Mouse (Mus musculus): ENCODE data around the gene 1700020A23Rik. TPM values are rescaled to one million over a fixed set of nuclear protein-coding genes. Genes with fewer than 3 reads are reported as not detected.

Gene 1700020A23Rik
- polyA plus RNA-seq, 1 experiment: not detected

DNA sequence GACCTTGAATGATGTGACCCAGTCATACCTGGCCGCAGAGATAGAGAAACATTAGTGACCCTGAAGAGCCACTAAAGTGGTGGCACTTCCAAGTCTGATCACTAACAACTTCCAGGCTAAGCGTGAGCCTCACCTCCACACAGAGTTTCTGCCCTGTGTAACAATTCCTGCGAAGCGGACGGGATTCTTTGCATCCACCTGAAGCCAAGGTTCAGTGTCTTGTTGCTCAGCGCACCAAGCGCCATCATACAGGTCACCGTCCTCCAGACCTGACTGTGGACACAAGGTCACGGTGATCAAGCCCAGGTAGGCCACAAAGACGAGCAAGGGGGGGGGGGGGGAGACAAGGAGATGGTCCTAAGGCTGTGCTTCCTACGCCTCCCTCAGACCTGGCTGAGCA, 9.4 kb upstream of the 1700020A23Rik start:
- Histone ChIP-seq H3K27me3 (ENCODE audit: control insufficient read depth, insufficient read depth, low read length) (peaks cover 18% of the 10 kb centered on the region), H3K4me1 (ENCODE audit: control insufficient read depth, insufficient read depth, insufficient read length, low read length) (no peaks in the 10 kb centered on the region), H3K27ac (ENCODE audit: insufficient read depth, low read depth, low read length) (no peak overlapping the region), H3K36me3 (ENCODE audit: control insufficient read depth, insufficient read depth, low read length) (no peaks in the 10 kb centered on the region), H3K4me3 (ENCODE audit: low read depth, low read length) (no peak overlapping the region)
- 88% methylated on average over 11 of the region's 11 CpGs for WGBS
- TF ChIP-seq CTCF (IDR thresholded peaks at IDR 0.05; ENCODE audit: extremely low read depth, insufficient read length, insufficient replicate concordance, low read depth, low read length) (no peak), POLR2A (IDR thresholded peaks at IDR 0.05; ENCODE audit: low read depth, low read length) (no peak)

DNA sequence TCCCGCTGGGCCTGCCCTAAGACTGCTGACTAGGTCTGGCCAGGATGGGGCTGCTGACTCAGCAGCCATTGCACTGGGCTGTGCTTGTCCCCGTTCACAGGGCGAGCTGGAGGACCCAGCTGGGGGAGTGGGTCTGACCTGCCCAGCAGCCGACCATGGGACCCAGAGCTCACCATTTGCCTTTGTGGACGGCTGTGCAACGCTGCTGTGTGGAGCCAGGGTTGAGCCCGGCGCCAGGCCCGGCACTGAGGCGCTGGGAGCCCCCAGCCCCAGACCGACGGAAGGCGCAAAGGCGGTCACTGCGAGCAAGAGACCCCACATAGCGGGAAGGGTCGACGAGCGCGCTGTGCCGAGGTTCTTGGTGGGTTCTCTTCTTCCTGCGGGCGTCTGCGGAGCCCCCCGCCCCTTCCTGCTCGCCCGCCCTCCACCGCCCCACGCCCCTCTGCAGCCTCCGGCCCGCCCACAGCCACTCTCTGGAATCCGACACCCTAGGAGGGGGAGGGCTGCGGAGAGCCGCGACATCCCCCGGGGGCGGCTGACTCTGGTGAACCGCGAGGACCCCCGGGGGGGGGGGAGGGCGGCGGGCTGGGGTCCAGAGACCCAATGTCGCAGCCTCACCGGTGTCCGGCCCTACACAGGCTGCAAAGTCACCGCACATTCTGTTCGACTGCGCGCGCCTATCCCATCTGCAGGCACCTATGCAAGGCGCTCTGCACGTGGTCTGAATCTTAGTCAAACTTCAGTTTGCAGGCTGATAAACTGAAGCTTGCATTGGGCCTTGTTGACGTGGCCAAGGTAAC, 7.7 kb upstream of the 1700020A23Rik start, which contains the start of gene Cpxm1:
TSS of gene Cpxm1 (minus strand) at position 389 of the 800 bp plus-strand sequence.
- Histone ChIP-seq H3K36me3 (ENCODE audit: control insufficient read depth, insufficient read depth, low read length) (no peaks in the 10 kb centered on the region), H3K4me3 (ENCODE audit: low read depth, low read length) (peak within 1 kb of the TSS; percentile 11), H3K4me1 (ENCODE audit: control insufficient read depth, insufficient read depth, insufficient read length, low read length) (no peaks in the 10 kb centered on the region), H3K27ac (ENCODE audit: insufficient read depth, low read depth, low read length) (no peak within 1 kb of the TSS), H3K27me3 (ENCODE audit: control insufficient read depth, insufficient read depth, low read length) (peaks cover 18% of the 10 kb centered on the region)
- WGBS: 4% methylated on average over 47 of the region's 53 CpGs
- no peak for TF ChIP-seq POLR2A (IDR thresholded peaks at IDR 0.05; ENCODE audit: low read depth, low read length)
- TF ChIP-seq CTCF (IDR thresholded peaks at IDR 0.05; ENCODE audit: extremely low read depth, insufficient read length, insufficient replicate concordance, low read depth, low read length): no peak

DNA sequence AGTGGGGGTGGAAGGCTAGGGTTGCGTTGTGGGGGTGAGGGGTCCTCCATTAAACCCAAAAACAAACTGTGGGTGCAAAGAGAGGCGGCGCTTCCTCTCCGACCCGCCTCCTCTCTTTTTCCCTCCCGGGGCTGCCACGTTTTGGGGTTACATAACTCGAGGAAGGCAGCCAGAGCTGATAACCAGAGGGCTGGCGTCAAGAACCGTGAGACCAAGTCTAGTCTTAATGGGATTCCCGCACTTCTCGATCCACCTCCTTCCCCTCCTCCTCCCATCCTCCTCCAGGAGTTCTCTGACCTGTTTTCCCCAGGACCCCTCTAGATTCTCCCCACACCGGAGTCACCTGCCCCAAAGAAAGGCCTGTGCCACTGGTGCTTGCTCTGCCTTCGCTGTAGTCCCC, 7.0 kb upstream of the 1700020A23Rik start:
- Histone ChIP-seq H3K36me3 (ENCODE audit: control insufficient read depth, insufficient read depth, low read length) (no peaks in the 10 kb centered on the region), H3K27ac (ENCODE audit: insufficient read depth, low read depth, low read length) (no peak overlapping the region), H3K4me1 (ENCODE audit: control insufficient read depth, insufficient read depth, insufficient read length, low read length) (no peaks in the 10 kb centered on the region), H3K27me3 (ENCODE audit: control insufficient read depth, insufficient read depth, low read length) (peaks cover 18% of the 10 kb centered on the region), H3K4me3 (ENCODE audit: low read depth, low read length) (no peak overlapping the region)
- WGBS: 19% methylated on average over 14 of the region's 14 CpGs
- TF ChIP-seq CTCF (IDR thresholded peaks at IDR 0.05; ENCODE audit: extremely low read depth, insufficient read length, insufficient replicate concordance, low read depth, low read length): no peak
- no peak for TF ChIP-seq POLR2A (IDR thresholded peaks at IDR 0.05; ENCODE audit: low read depth, low read length)

DNA sequence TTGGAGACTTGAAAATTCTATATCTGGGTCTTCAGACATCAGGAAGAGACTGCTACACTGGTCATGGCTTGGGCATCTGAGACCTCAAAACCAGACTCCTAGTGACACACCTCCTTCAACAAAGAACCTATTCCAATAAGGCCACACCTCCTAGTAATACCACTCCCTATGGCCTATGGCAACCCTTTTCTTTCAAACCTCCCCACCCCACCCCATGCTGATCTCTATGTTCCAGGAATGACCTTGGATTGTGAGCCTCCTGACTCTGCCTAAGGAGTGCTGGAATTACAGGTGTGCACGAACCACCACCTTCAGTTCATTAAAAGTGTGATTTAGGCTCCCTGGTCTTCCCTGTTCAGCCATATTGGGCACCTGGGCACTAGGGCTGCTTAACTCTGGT, 5.0 kb upstream of the 1700020A23Rik start:
- Histone ChIP-seq H3K27me3 (ENCODE audit: control insufficient read depth, insufficient read depth, low read length) (peaks cover 18% of the 10 kb centered on the region), H3K36me3 (ENCODE audit: control insufficient read depth, insufficient read depth, low read length) (no peaks in the 10 kb centered on the region), H3K4me3 (ENCODE audit: low read depth, low read length) (no peak overlapping the region), H3K27ac (ENCODE audit: insufficient read depth, low read depth, low read length) (no peak overlapping the region), H3K4me1 (ENCODE audit: control insufficient read depth, insufficient read depth, insufficient read length, low read length) (no peaks in the 10 kb centered on the region)
- no peak for TF ChIP-seq POLR2A (IDR thresholded peaks at IDR 0.05; ENCODE audit: low read depth, low read length)
- TF ChIP-seq CTCF (IDR thresholded peaks at IDR 0.05; ENCODE audit: extremely low read depth, insufficient read length, insufficient replicate concordance, low read depth, low read length): no peak
- WGBS: 89% methylated on average over 1 of the region's 1 CpGs

DNA sequence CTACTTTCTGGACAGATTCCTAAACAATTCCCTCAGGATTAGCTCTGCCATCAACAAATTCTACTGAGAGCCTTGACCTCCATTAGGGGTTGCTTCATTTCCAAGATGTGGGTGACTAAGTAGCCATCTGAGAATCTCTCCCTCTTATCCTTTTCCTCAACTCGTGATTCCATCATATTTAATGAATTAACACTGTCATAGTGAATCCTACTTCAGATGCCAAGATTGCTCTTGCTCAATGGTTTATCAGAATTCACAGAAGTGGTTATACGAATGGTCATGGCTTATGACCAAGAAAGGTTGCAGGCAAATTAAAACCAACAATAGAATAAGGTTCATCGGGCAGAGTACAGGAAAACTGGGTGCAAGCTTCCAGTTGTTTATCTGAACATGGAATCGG, 3.2 kb upstream of the 1700020A23Rik start:
- H3K27me3 ChIP-seq (ENCODE audit: control insufficient read depth, insufficient read depth, low read length): peaks cover 13% of the 10 kb centered on the region

DNA sequence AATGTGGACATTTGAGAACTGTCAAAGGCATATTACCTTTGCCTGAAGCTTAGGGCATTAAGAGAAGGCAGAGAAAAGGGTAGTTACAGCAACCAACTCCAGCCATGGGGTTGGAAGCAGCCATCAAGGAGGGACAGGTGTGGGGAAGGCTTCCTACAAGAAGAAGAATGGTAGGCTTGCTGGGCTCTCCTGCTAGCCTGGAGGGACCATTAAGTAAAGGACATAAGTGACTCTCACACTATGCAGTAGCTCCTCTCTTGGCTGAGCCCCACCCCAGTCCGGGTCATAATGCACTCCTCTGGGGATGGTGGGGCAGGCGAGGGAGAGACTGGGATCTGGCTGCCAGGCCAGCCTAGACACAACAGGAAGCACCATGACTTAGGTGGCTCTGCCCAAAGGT, 1.1 kb downstream of the 1700020A23Rik start, which contains the start of gene Tmem239:
TSS of gene Tmem239 (plus strand) at position 301 of the 400 bp plus-strand sequence.
- no peaks in the 10 kb centered on the region for H3K4me1 ChIP-seq (ENCODE audit: control insufficient read depth, insufficient read depth, insufficient read length, low read length)
- H3K27ac ChIP-seq (ENCODE audit: insufficient read depth, low read depth, low read length): no peak within 1 kb of the TSS
- no peaks in the 10 kb centered on the region for H3K36me3 ChIP-seq (ENCODE audit: control insufficient read depth, insufficient read depth, low read length)
- 59% methylated on average over 2 of the region's 2 CpGs for WGBS
- H3K27me3 ChIP-seq (ENCODE audit: control insufficient read depth, insufficient read depth, low read length): no peaks in the 10 kb centered on the region
- H3K4me3 ChIP-seq (ENCODE audit: low read depth, low read length): no peak within 1 kb of the TSS
- TF ChIP-seq POLR2A (IDR thresholded peaks at IDR 0.05; ENCODE audit: low read depth, low read length) (no peak), CTCF (IDR thresholded peaks at IDR 0.05; ENCODE audit: extremely low read depth, insufficient read length, insufficient replicate concordance, low read depth, low read length) (no peak)

More for the DNA sequence above, 3.2 kb upstream of the 1700020A23Rik start:
- Histone ChIP-seq H3K4me1 (ENCODE audit: control insufficient read depth, insufficient read depth, insufficient read length, low read length) (no peaks in the 10 kb centered on the region), H3K27ac (ENCODE audit: insufficient read depth, low read depth, low read length) (no peak overlapping the region), H3K4me3 (ENCODE audit: low read depth, low read length) (no peak overlapping the region), H3K36me3 (ENCODE audit: control insufficient read depth, insufficient read depth, low read length) (no peaks in the 10 kb centered on the region)
- 68% methylated on average over 4 of the region's 4 CpGs for WGBS
- TF ChIP-seq POLR2A (IDR thresholded peaks at IDR 0.05; ENCODE audit: low read depth, low read length) (no peak), CTCF (IDR thresholded peaks at IDR 0.05; ENCODE audit: extremely low read depth, insufficient read length, insufficient replicate concordance, low read depth, low read length) (no peak)

DNA sequence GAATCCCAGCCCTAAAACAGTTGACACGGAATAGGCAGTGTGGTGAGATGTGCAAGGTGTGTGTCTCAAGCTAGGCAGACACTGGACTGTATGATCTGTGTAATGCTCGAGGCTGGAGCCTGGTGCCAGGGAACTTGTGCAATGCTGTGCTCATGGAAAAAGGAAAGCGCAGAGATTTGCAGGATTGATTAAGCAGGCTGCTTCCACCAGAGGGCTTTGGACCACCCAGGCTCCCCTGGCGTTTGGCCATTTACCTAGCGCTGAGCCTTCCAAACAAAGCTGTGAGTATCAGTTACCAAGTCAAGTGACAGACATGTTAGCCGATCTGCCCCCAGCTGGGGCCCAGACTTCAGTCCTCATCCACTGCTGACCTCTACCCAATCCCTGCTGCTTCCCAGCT, 3.1 kb downstream of the 1700020A23Rik start:
- H3K27ac ChIP-seq (ENCODE audit: insufficient read depth, low read depth, low read length): no peak overlapping the region
- no peaks in the 10 kb centered on the region for H3K36me3 ChIP-seq (ENCODE audit: control insufficient read depth, insufficient read depth, low read length)
- no peaks in the 10 kb centered on the region; the same call in 1 of the 2 replicates for H3K4me1 ChIP-seq (ENCODE audit: control insufficient read depth, insufficient read depth, insufficient read length, low read length)
- H3K27me3 ChIP-seq (ENCODE audit: control insufficient read depth, insufficient read depth, low read length): no peaks in the 10 kb centered on the region
- TF ChIP-seq POLR2A (IDR thresholded peaks at IDR 0.05; ENCODE audit: low read depth, low read length) (no peak), CTCF (IDR thresholded peaks at IDR 0.05; ENCODE audit: extremely low read depth, insufficient read length, insufficient replicate concordance, low read depth, low read length) (no peak)
- H3K4me3 ChIP-seq (ENCODE audit: low read depth, low read length): no peak overlapping the region
- 32% methylated on average over 6 of the region's 6 CpGs for WGBS
